Mouse (Mus musculus): ENCODE results near the gene Ints6.

GRCm38 (mm10) chr14:62733666-62734065, 27.3 kb downstream of the Ints6 start:
- TF ChIP-seq CTCF (IDR thresholded peaks at IDR 0.05; ENCODE audit: borderline replicate concordance, control insufficient read depth, extremely low read depth, insufficient read depth, low read length, poor library complexity) (no peak), POLR2A (IDR thresholded peaks at IDR 0.05; ENCODE audit: control insufficient read depth, extremely low read depth, insufficient read depth, low read length, poor library complexity) (no peak)

Measured in thymus, adult 2 months (tissue).